Mouse (Mus musculus) liver (tissue): ENCODE measurements around the gene F12.
"Not testable (repeated sequence)": the region's sequence is repeated elsewhere in the genome, so short reads cannot be mapped to it uniquely, and the experiment has no call there.

Source experiments
- DNase-seq: peaks from one replicate; pipeline ENCODE4 v3.0.0-alpha.2; 2020; ENCODE audit warnings: mixed read lengths

The F12 gene

GRCm38 (mm10) chr13:55449679-55450441 lies 23.3 kb upstream of the F12 start:
- peak; percentile 35 for DNase-seq

GRCm38 (mm10) chr13:55449205-55449604 lies 22.6 kb upstream of the F12 start:
- no peak for DNase-seq

- DNase-seq = no peak
These were observed 21.5 kb upstream of the F12 start for GRCm38 (mm10) chr13:55448131-55448530.

- DNase-seq = peak; percentile 31
These were observed 20.9 kb upstream of the F12 start for GRCm38 (mm10) chr13:55447543-55447943.

GRCm38 (mm10) chr13:55446483-55447105 lies 20.0 kb upstream of the F12 start:
- peak; percentile 90 for DNase-seq

- peak; percentile 30 for DNase-seq
These were observed 18.9 kb upstream of the F12 start for GRCm38 (mm10) chr13:55445361-55446091.

GRCm38 (mm10) chr13:55444937-55445315 lies 18.3 kb upstream of the F12 start, which contains the start of gene Grk6:
Grk6 (plus strand) TSS chr13:55445072.
- peak; percentile 100 for DNase-seq

GRCm38 (mm10) chr13:55444286-55444936 lies 17.8 kb upstream of the F12 start:
- peak; percentile 87 for DNase-seq

GRCm38 (mm10) chr13:55443799-55444285 lies 17.2 kb upstream of the F12 start:
- no peak for DNase-seq

- not testable (repeated sequence) for DNase-seq
These were observed 10.6 kb upstream of the F12 start for GRCm38 (mm10) chr13:55437111-55437629.

GRCm38 (mm10) chr13:55431889-55432685 lies 5.5 kb upstream of the F12 start:
- no peak for DNase-seq

GRCm38 (mm10) chr13:55430566-55430965 lies 4.0 kb upstream of the F12 start:
- no peak for DNase-seq

GRCm38 (mm10) chr13:55429226-55429888 lies 2.8 kb upstream of the F12 start:
- peak; percentile 63 for DNase-seq

GRCm38 (mm10) chr13:55420933-55421800 lies 5.4 kb downstream of the F12 start:
- peak; percentile 54 for DNase-seq

GRCm38 (mm10) chr13:55420018-55420932 lies 6.3 kb downstream of the F12 start:
- DNase-seq = no peak

GRCm38 (mm10) chr13:55419142-55419541 lies 7.5 kb downstream of the F12 start:
- DNase-seq = no peak

- DNase-seq = peak; percentile 82
These were observed 8.6 kb downstream of the F12 start for GRCm38 (mm10) chr13:55418004-55418403.

GRCm38 (mm10) chr13:55414743-55415380 lies 11.7 kb downstream of the F12 start, which contains the start of gene Pfn3:
Pfn3 (minus strand) TSS chr13:55415232.
- peak; percentile 60 for DNase-seq
